Mouse (Mus musculus): ENCODE data around the gene Mtx3.

The Mtx3 gene

GRCm38 (mm10) chr13:92884206-92884605 is 39.6 kb downstream of the Mtx3 start:
- no peak for DNase-seq (ENCODE audit: low spot score)

GRCm38 (mm10) chr13:92884930-92885329 is 40.4 kb downstream of the Mtx3 start:
- DNase-seq (ENCODE audit: low spot score): no peak

GRCm38 (mm10) chr13:92899087-92899486 is 54.5 kb downstream of the Mtx3 start:
- DNase-seq (ENCODE audit: low spot score): no peak

- DNase-seq (ENCODE audit: low spot score): no peak
These were observed 58.7 kb downstream of the Mtx3 start for GRCm38 (mm10) chr13:92903291-92903690.

GRCm38 (mm10) chr13:92905944-92906343 is 61.4 kb downstream of the Mtx3 start:
- no peak for DNase-seq (ENCODE audit: low spot score)

- DNase-seq (ENCODE audit: low spot score): no peak
These were observed 62.8 kb downstream of the Mtx3 start for GRCm38 (mm10) chr13:92907366-92907765.

All from spleen, adult 12 weeks (tissue).